16 mouse cellular contexts compared by ENCODE assay signal in genomic region chr4:155274851-155275250, GRCm38 (mm10). TPM values are rescaled to one million over a fixed set of nuclear protein-coding genes. Genes with fewer than 3 reads are reported as not detected.
A peak's percentile ranks its signal among the peaks of the same experiment; 100 is the strongest.
DNase-seq lines count a peak whose midpoint lies in the region; ATAC-seq and TF ChIP-seq lines count a peak whose summit lies in the region.
"Had no signal": no experiment of that assay in that cellular context is flagged by ENCODE, and none has a peak within 500 bp of the region (broad histone marks: within the 10 kb centered on the region; RNA-seq: fewer than 3 reads in every experiment).

No protein-coding gene starts in this region.

- peak; percentile 54 for DNase-seq in cerebellum, adult 11-12 months
- DNase-seq in cerebellum, adult 9-10 months, result no peak
- peak; percentile 61 for DNase-seq in hindbrain, postnatal 0 days (ENCODE audit: low spot score)
- no peak for DNase-seq in midbrain, embryonic 10.5 days (ENCODE audit: low spot score)
- DNase-seq in urinary bladder, adult 18-20 months (ENCODE audit: low spot score in 2 of 2), result no peak
- DNase-seq: liver; right cerebral cortex, postnatal 25 days; thymus, postnatal 36 days had no signal

- no peak for TF ChIP-seq CTCF in hindbrain, postnatal 0 days (IDR thresholded peaks at IDR 0.05; ENCODE audit: low read depth)

- H3K36me3 ChIP-seq in hindbrain, postnatal 0 days (ENCODE audit: insufficient read depth, low read length), result peaks cover 3% of the 10 kb centered on the region; the same call in 1 of the 2 replicates
- peaks cover 12% of the 10 kb centered on the region for H3K36me3 ChIP-seq in hindbrain, embryonic 12.5 days
- H3K36me3 ChIP-seq in midbrain, embryonic 12.5 days, result 0 out of 2 replicates have a peak, but pooled peaks cover 3% of the 10 kb centered on the region
- 0 out of 2 replicates have a peak, but pooled peaks cover 2% of the 10 kb centered on the region for H3K36me3 ChIP-seq in midbrain, embryonic 10.5 days
- no peaks in the 10 kb centered on the region for H3K36me3 ChIP-seq in stomach, embryonic 15.5 days
- H3K36me3 ChIP-seq: embryonic facial prominence, embryonic 15.5 days; lung, embryonic 15.5 days had no signal

- no peak overlapping the region for H3K9ac ChIP-seq in hindbrain, postnatal 0 days (replicated peaks; ENCODE audit: low read length)
- H3K9ac ChIP-seq in hindbrain, embryonic 12.5 days, result no peak overlapping the region
- H3K9ac ChIP-seq in midbrain, embryonic 12.5 days (replicated peaks), result 0 out of 2 replicates have a peak overlapping the region, but pooled peaks have one; percentile 16
- H3K9ac ChIP-seq in stomach, embryonic 15.5 days, result no peak overlapping the region
- H3K9ac ChIP-seq: embryonic facial prominence, embryonic 15.5 days; forebrain, embryonic 12.5 days; lung, embryonic 15.5 days had no signal

- WGBS in hindbrain, postnatal 0 days, result 56% methylated on average over 3 of the region's 3 CpGs
- WGBS in hindbrain, embryonic 12.5 days, result 75% methylated on average over 3 of the region's 3 CpGs
- WGBS in midbrain, embryonic 12.5 days, result 67% methylated on average over 3 of the region's 3 CpGs
- WGBS in midbrain, embryonic 10.5 days, result 67% methylated on average over 3 of the region's 3 CpGs
- 44% methylated on average over 3 of the region's 3 CpGs for WGBS in stomach, embryonic 15.5 days

- no peak overlapping the region for H3K27ac ChIP-seq in hindbrain, postnatal 0 days
- no peak overlapping the region for H3K27ac ChIP-seq in hindbrain, embryonic 12.5 days
- H3K27ac ChIP-seq in midbrain, embryonic 12.5 days (replicated peaks), result no peak overlapping the region
- no peak overlapping the region for H3K27ac ChIP-seq in midbrain, embryonic 10.5 days (replicated peaks)
- peak overlapping the region; percentile 23; the same call in 1 of the 2 replicates for H3K27ac ChIP-seq in stomach, embryonic 15.5 days
- H3K27ac ChIP-seq: embryonic facial prominence, embryonic 15.5 days; forebrain, embryonic 12.5 days; lung, embryonic 15.5 days had no signal

- H3K4me1 ChIP-seq in hindbrain, postnatal 0 days (ENCODE audit: insufficient read depth, low read length), result no peaks in the 10 kb centered on the region
- H3K4me1 ChIP-seq in hindbrain, embryonic 12.5 days, result peaks cover 8% of the 10 kb centered on the region
- H3K4me1 ChIP-seq in midbrain, embryonic 12.5 days, result peaks cover 8% of the 10 kb centered on the region; the same call in 1 of the 2 replicates
- peaks cover 16% of the 10 kb centered on the region for H3K4me1 ChIP-seq in midbrain, embryonic 10.5 days
- peaks cover 8% of the 10 kb centered on the region; the same call in 1 of the 2 replicates for H3K4me1 ChIP-seq in stomach, embryonic 15.5 days
- H3K4me1 ChIP-seq: megakaryocyte, embryonic 14.5 days had no signal

- H3K27me3 ChIP-seq in hindbrain, postnatal 0 days (ENCODE audit: insufficient read depth, low read length), result no peaks in the 10 kb centered on the region
- no peaks in the 10 kb centered on the region for H3K27me3 ChIP-seq in hindbrain, embryonic 12.5 days
- no peaks in the 10 kb centered on the region for H3K27me3 ChIP-seq in midbrain, embryonic 12.5 days
- no peaks in the 10 kb centered on the region for H3K27me3 ChIP-seq in midbrain, embryonic 10.5 days (ENCODE audit: low read depth, poor library complexity, severe bottlenecking)
- no peaks in the 10 kb centered on the region for H3K27me3 ChIP-seq in stomach, embryonic 15.5 days (replicated peaks)
- H3K27me3 ChIP-seq: embryonic facial prominence, embryonic 15.5 days; forebrain, embryonic 12.5 days; lung, embryonic 15.5 days; Patski had no signal

- H3K4me3 ChIP-seq in hindbrain, postnatal 0 days (ENCODE audit: low read length), result no peak overlapping the region
- H3K4me3 ChIP-seq in hindbrain, embryonic 12.5 days, result no peak overlapping the region
- no peak overlapping the region for H3K4me3 ChIP-seq in midbrain, embryonic 12.5 days
- no peak overlapping the region for H3K4me3 ChIP-seq in midbrain, embryonic 10.5 days
- H3K4me3 ChIP-seq in stomach, embryonic 15.5 days (replicated peaks), result no peak overlapping the region
- H3K4me3 ChIP-seq: embryonic facial prominence, embryonic 15.5 days; forebrain, embryonic 12.5 days; lung, embryonic 15.5 days; megakaryocyte, embryonic 14.5 days had no signal

- no peaks in the 10 kb centered on the region for H3K9me3 ChIP-seq in hindbrain, postnatal 0 days (ENCODE audit: low read length)
- H3K9me3 ChIP-seq in hindbrain, embryonic 12.5 days (replicated peaks), result no peaks in the 10 kb centered on the region
- H3K9me3 ChIP-seq in midbrain, embryonic 12.5 days, result no peaks in the 10 kb centered on the region
- no peaks in the 10 kb centered on the region for H3K9me3 ChIP-seq in midbrain, embryonic 10.5 days (replicated peaks)
- no peaks in the 10 kb centered on the region for H3K9me3 ChIP-seq in stomach, embryonic 15.5 days
- H3K9me3 ChIP-seq: embryonic facial prominence, embryonic 15.5 days; forebrain, embryonic 12.5 days; lung, embryonic 15.5 days; megakaryocyte, embryonic 14.5 days had no signal

- no peak for ATAC-seq in hindbrain, postnatal 0 days
- no peak for ATAC-seq in hindbrain, embryonic 12.5 days (ENCODE audit: low FRiP score)
- no peak for ATAC-seq in midbrain, embryonic 12.5 days (ENCODE audit: low FRiP score, low read depth)
- no peak for ATAC-seq in stomach, embryonic 15.5 days (ENCODE audit: insufficient read depth, low FRiP score, low read depth)
- ATAC-seq: Patski had no signal

- no peak overlapping the region for H3K4me2 ChIP-seq in hindbrain, postnatal 0 days (ENCODE audit: low read depth, low read length)
- H3K4me2 ChIP-seq in hindbrain, embryonic 12.5 days (replicated peaks), result no peak overlapping the region
- H3K4me2 ChIP-seq in midbrain, embryonic 12.5 days (replicated peaks), result no peak overlapping the region
- H3K4me2 ChIP-seq in stomach, embryonic 15.5 days, result no peak overlapping the region
- H3K4me2 ChIP-seq: embryonic facial prominence, embryonic 15.5 days; forebrain, embryonic 12.5 days; lung, embryonic 15.5 days had no signal

RNA-seq across cellular contexts. Expression of gene Faap20, which starts 25.2 kb away (rescaled TPM):
- 51.2 and 61.4 TPM in 2 replicates for total RNA-seq in hindbrain, postnatal 0 days (2014; rRNA removed)
- 60.8 and 62.5 TPM in 2 replicates for polyA plus RNA-seq in hindbrain, postnatal 0 days (2015; fragmentation: Nextera tagmentation; extraction: Ambion mirVana)
- 90.8 and 98.6 TPM in 2 replicates for polyA plus RNA-seq in hindbrain, embryonic 12.5 days (2016; fragmentation: Nextera tagmentation; extraction: Ambion mirVana)
- 102 TPM in 2 replicates for polyA plus RNA-seq in midbrain, embryonic 12.5 days (2016; fragmentation: Nextera tagmentation; extraction: Ambion mirVana)
- 118 and 120 TPM in 2 replicates for polyA plus RNA-seq in midbrain, embryonic 10.5 days (2016; fragmentation: Nextera tagmentation; extraction: Ambion mirVana)
- 64.5 and 65.8 TPM in 2 replicates for polyA plus RNA-seq in stomach, embryonic 15.5 days (2015; fragmentation: Nextera tagmentation; extraction: Ambion mirVana)

RNA-seq across cellular contexts. Expression of gene Ski, which starts 52.5 kb away (rescaled TPM):
- total RNA-seq in hindbrain, postnatal 0 days (2014; rRNA removed), result 69.8 and 71.3 TPM in 2 replicates
- polyA plus RNA-seq in hindbrain, postnatal 0 days (2015; fragmentation: Nextera tagmentation; extraction: Ambion mirVana), result 8.8 and 9.5 TPM in 2 replicates
- polyA plus RNA-seq in hindbrain, embryonic 12.5 days (2016; fragmentation: Nextera tagmentation; extraction: Ambion mirVana), result 12.6 and 13.5 TPM in 2 replicates
- polyA plus RNA-seq in midbrain, embryonic 12.5 days (2016; fragmentation: Nextera tagmentation; extraction: Ambion mirVana), result 11.2 and 12.2 TPM in 2 replicates
- polyA plus RNA-seq in midbrain, embryonic 10.5 days (2016; fragmentation: Nextera tagmentation; extraction: Ambion mirVana), result 8.9 and 10.1 TPM in 2 replicates
- polyA plus RNA-seq in stomach, embryonic 15.5 days (2015; fragmentation: Nextera tagmentation; extraction: Ambion mirVana), result 16.2 and 16.6 TPM in 2 replicates

Comparison
In these comparisons a context has a peak if more than half of its experiments do, and no peak if none do; other contexts are left out.
1. DNase-seq: peak in cerebellum, adult 11-12 months (single experiment) and hindbrain, postnatal 0 days (single experiment); none in cerebellum, adult 9-10 months (single experiment), midbrain, embryonic 10.5 days (single experiment) and urinary bladder, adult 18-20 months (0 of 2).